Mouse (Mus musculus) ovary, adult 18-20 months (tissue): ENCODE data around the gene Sgms2.

Experiments used
- DNase-seq: peaks from one replicate; pipeline ENCODE4 v3.0.0; 2022; ENCODE audit warnings: low spot score, mixed read lengths

Gene Sgms2

DNA sequence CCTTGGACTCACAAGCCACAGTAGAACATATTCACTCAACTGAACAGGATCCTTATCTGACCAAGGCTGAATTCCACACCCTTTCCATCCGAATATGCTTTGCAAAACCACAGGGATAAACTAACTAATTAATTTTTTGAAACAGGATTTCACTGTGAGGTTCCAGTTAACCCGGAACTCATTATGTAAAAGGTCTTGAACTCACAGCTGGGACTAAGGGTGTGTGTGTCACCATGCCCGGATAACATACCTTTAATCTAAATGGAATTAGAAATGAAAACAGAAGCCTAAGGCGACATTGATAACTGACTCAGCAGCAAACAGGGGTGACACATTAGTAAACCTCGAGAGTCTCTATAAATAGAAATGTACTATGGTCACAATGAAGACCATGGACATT, 5.8 kb downstream of the Sgms2 start:
- no peak for DNase-seq

DNA sequence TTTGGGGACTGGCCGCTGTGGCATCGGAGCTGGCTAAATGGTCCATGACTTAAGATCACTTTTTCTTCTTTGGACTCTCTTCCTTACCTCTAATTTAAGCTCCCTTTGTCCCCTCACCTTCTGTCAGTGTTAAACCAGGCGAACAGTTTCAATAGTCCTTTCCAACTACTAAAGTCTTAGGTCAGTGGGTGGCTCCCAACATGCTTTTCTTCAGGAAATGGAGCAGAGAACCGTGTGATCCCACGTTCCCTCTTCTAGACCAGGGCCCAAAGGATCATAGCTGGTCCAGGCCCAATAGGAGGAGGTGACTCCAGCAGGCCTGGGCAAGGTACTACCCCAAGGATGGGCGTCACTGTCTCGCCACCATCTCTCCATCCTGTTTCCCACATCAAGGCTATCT, 7.6 kb downstream of the Sgms2 start:
- no peak for DNase-seq

DNA sequence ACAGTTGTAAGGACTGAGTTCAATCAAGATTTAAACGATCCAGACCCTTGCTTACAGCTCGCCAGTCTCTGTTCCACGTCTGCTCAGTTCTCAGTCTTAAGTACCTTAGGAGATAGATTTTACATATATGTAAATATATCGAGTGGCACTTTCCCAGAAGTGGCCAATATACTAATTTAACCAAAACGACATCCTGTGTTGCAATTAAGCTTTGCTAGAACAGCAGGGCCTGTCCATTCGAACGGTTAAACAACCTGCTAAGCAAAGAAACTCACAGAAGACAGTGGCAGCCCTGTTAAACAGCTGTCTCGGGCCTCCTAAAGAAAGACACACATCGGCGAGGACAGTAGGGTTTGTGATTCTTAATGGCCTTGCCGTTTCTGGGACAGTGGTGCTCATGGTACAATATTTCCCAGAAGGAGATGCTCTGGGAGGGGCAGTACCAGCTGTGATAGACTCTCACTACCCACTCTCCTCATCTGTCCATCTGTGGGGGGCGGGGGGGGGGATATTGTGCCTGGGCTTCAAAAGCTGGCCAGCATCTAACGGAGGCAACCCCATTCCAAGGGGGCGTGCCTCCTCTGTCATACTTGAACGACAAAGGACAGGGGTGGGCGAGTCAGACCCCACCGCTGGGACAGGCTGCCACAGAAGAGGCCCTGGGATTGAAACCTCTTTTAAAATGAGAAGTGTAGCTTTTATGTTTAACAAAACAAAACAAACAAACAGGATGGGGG, 9.1 kb downstream of the Sgms2 start:
- no peak for DNase-seq

DNA sequence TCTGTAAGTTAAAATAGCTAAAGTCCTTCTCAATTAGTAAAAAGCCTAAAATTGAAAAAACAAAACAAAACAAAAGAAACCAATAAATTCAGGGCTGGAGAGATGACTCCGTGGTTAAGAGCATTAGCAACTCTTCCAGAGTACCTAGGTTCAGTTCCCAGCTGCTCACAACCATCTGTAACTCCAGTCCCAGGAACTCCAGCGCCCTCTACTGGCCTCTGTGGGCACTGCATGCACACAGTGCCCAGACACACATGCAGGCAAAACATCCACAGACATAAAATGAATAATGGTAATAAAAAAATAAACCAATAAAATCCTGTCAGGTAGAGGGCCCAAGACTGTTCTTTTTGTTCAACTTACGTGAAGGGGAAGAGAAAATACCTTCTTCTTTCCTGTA, 10.6 kb downstream of the Sgms2 start:
- DNase-seq, result no peak

GRCm38 (mm10) chr3:131479415-131479814, 11.8 kb downstream of the Sgms2 start:
- no peak for DNase-seq

DNA sequence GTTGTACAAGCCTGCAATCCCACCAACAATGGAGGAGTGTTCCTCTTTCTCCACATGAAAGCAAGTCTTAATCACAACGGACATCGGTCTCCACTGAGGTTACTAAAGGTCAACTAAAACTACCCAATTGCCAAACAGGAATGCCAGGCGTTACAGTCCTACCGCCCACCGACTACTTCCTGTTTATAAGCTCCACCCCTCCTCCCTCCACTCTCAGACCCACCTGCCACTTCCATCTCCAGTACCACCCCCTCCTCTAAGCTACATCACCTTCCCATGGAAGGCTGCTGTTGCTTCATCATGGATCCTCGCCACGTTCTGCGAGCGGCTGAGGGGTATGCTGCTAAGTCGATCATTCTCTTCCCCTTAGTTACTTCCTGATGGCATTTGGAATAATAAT, 15.2 kb downstream of the Sgms2 start:
- DNase-seq, result no peak

GRCm38 (mm10) chr3:131474526-131474925, 16.7 kb downstream of the Sgms2 start:
- DNase-seq, result no peak

DNA sequence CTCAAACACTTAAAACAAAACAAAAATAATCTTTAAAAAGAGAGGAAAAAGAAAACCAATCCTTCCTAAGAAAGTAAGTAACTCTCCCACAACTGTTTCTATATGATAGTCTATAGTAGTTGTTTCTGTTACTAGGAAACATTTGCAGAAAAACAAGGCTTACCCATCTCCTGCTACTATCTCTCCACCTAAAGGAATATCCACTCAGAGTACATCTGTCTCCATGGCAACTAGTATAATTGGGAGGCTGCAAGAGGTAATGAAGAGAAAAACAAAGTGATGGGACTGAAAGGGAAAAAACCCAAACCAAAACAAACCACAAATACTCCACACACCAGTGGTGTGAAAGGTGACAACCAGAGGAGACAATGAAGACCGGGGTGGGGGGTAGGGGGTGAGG, 17.7 kb downstream of the Sgms2 start:
- DNase-seq, result no peak

GRCm38 (mm10) chr3:131471836-131472235, 19.4 kb downstream of the Sgms2 start:
- no peak for DNase-seq

DNA sequence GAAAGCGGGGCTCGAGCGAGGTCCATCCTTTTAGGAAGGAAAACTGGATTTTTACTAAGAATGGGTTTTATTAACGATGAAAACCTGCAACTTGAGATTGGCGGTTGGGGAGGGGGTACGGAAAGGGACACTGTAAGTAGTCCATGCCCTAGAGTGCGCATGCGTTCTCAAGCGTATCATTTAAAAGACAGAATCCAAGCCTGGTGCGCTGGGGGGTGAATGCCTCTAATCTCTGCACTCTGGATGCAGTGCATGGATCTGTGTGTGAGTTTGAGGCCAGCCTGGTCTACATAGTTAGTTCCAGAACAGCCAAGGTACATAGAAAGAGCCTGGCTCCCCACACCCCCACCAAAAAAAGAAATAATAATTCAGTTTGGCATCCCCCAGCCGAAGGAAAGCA, 19.8 kb downstream of the Sgms2 start:
- DNase-seq, result no peak

- DNase-seq, result no peak
Measured at GRCm38 (mm10) chr3:131470837-131471236, 20.4 kb downstream of the Sgms2 start.

GRCm38 (mm10) chr3:131469636-131470035, 21.6 kb downstream of the Sgms2 start:
- DNase-seq, result no peak

- DNase-seq, result no peak
Measured at GRCm38 (mm10) chr3:131466371-131466770, 24.8 kb downstream of the Sgms2 start.

GRCm38 (mm10) chr3:131465536-131466260, 25.5 kb downstream of the Sgms2 start:
- no peak for DNase-seq

DNA sequence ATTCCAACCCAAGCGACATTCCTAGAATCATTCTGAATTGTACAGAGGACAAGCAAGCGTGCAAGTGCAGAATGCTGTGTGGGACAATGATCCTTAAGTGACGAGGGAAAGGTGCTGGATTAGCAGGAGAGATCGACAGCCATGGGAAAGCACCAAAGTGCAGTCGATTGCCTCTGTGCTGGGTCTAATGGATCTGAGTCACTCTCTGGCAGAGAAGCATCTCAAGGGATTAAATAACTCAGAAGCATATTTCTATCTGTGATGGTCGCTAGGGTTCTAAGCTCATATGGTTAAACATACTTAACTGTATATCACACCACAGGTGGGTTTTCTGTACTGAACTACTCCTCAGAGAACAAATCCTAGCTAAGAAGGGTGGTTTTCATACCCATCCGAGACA, 118.2 kb downstream of the Sgms2 start:
- DNase-seq, result no peak

GRCm38 (mm10) chr3:131368678-131369077, 122.5 kb downstream of the Sgms2 start:
- DNase-seq, result no peak

DNA sequence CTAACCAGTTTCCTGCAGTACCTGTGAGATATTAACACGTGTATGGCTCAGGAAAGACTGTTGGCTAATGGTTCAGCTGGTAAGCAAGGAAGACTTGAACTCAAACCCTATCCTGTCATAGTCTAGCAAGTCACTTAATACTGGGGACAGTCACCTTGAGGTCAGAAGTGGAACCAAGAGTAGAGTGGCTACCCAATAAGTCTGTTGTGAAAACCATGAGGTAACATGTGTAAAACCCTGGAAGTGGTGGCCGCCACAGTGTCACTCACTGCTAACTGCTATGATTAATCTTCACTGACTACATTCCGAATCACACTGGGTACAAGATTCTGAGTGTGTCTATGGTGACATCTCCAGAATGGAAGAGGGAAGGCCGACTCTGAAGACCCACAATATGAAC, 123.8 kb downstream of the Sgms2 start:
- DNase-seq, result no peak

DNA sequence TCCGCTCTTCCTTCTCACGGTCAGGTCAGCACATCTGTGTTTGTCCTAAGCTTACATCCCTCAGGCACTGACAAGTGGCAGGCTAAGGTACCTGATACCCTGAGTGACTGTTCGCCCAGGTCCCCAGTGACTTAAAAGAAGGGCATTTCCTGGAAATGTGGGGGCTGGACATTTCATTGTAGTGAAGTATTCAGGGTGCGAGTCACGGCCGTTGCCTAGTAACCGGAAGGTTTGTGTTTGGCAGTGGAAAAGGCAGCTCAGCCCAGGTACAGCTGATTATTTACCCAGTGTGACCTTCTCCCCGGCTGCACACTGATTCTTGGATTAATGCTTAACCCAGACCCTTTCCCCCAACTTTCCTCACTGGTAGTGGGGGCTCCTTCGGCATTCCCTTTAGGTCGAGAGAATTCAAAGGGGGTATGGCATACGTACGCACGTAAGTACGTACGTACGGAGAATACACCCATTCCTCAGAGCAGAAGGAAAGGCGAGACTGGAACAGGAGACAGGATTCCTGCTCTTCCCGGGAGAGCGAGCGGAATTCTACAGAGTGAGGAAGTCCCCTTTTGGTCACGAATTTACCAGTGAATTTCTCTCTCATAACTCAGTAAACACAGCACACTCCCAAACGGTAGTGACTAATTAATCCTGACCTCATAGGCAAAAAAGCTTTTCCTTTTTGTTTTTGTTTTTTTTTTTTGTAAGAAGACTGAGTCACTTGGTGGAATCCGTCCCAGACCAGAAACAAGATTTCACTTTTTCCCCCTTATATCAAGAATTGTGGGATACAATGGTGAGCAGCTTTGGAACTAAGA, 126.4 kb downstream of the Sgms2 start:
- DNase-seq, result no peak

DNA sequence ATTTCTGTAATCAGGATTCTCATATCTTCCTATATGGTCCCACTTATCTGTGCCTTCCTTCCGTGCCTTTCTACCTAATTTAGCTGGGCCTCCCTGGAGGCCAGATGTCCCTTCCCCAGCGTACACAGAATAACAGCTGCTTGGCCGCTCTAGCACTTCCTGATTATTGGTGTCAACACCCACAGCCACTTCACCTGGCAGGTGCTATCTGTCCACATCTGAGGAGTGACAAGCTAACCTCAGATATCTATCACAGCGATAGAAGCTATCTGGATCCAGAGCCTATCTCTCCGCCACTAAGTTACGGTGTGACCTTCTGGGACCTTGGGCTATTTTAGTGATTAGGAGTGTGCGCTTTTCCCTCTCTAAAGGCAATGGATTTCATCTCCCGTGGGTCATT, 127.0 kb downstream of the Sgms2 start:
- no peak for DNase-seq

GRCm38 (mm10) chr3:131363602-131364001, 127.6 kb downstream of the Sgms2 start:
- DNase-seq, result no peak

DNA sequence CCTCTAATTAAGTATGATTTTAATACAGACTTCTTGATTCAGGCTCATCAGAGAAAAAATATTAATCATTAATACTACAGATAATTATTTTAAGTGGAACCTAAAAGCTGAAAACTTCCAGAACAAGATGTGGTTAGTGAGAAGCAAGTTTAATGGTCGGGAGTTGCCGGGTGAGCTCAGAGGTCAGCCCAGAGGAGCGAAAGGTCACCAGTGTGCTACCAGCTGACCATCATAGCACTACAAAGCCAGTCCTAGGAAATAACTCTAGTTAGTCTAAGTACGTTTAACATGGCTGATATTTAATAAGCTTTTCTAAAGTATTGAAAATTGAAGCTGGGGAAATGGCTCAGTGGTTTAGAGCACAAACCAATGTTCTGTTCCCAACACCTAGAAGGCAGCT, 129.3 kb downstream of the Sgms2 start:
- no peak for DNase-seq

- no peak for DNase-seq
Measured at GRCm38 (mm10) chr3:131359011-131359410, 132.2 kb downstream of the Sgms2 start.

DNA sequence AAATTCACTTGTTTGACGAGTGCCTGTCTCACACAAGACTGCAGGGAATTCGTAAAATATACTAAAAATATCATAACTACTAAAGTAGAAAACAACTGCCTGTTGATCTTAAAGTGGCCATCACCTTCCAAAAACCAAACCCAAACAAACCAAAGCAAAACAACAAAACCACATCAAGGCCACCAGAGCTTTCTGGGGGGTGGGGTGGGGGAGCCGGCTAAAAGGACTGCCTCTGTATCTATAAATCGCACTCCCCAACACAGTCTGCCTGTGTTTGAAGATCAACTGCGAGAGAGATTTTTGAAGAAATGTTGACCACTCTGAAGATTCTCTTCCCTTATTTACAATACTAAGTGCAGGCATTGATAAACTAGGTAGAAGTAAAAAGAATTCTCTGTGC, 133.0 kb downstream of the Sgms2 start:
- DNase-seq, result peak; percentile 61
